Mouse (Mus musculus) limb, embryonic 10.5 days (tissue): ENCODE results near the gene Acer1. TPM values are rescaled to one million over a fixed set of nuclear protein-coding genes. Genes with fewer than 3 reads are reported as not detected.

Experiments
- DNase-seq: peaks from one replicate; pipeline ENCODE4 v3.0.0-alpha.2; 2017; ENCODE audit warnings: low spot score
- H3K27ac ChIP-seq: fragments of 300-500 bp; sonication (generic); 2 replicates; pipeline ENCODE4 v1.5.1; 2016; ENCODE audit warnings: mild to moderate bottlenecking
- H3K27me3 ChIP-seq: fragments of 300-500 bp; sonication (generic); 2 replicates; pipeline ENCODE4 v1.6.1; 2016; ENCODE audit warnings: low read depth, mild to moderate bottlenecking; ENCODE audit not compliant: poor library complexity, severe bottlenecking
- H3K36me3 ChIP-seq: fragments of 300-500 bp; sonication (generic); 2 replicates; pipeline ENCODE4 v1.6.1; 2016; ENCODE audit warnings: mild to moderate bottlenecking, moderate library complexity
- H3K4me1 ChIP-seq: fragments of 300-500 bp; sonication (generic); 2 replicates; pipeline ENCODE4 v1.6.1; 2016
- H3K4me3 ChIP-seq: fragments of 300-500 bp; sonication (generic); 2 replicates; pipeline ENCODE4 v1.5.1; 2016; ENCODE audit warnings: mild to moderate bottlenecking, moderate library complexity
- H3K9me3 ChIP-seq: fragments of 300-500 bp; sonication (generic); replicated peaks from 2 replicates; pipeline ENCODE4 v1.6.1; 2016; ENCODE audit warnings: mild to moderate bottlenecking
- WGBS: fragments of 180-500 bp; shearing (Covaris S2); methylation state at CpG from one replicate; pipeline ENCODE4 v1.1.7; 2016; 5-methylcytosine and 5-hydroxymethylcytosine counted together
- polyA plus RNA-seq: library from polyadenylated mRNA; unstranded; fragments of >200 nt; fragmentation: Nextera tagmentation; extraction: Ambion mirVana; gene quantifications from 2 replicates; pipeline ENCODE4 v1.2.1, GENCODE M21; 2016

Acer1 gene
- polyA plus RNA-seq, 1 experiment from 2014 or later, result not detected

- Histone ChIP-seq H3K27ac (no peak overlapping the region), H3K36me3 (no peaks in the 10 kb centered on the region), H3K4me1 (0 out of 2 replicates have a peak, but pooled peaks cover 3% of the 10 kb centered on the region), H3K9me3 (no peaks in the 10 kb centered on the region), H3K27me3 (no peaks in the 10 kb centered on the region), H3K4me3 (no peak overlapping the region)
- DNase-seq, result no peak
- WGBS, result 73% methylated on average over 4 of the region's 4 CpGs
Observed at GRCm38 (mm10) chr17:56958667-56959066, 23.3 kb downstream of the Acer1 start.

- DNase-seq, result peak; percentile 23
- no peak overlapping the region for H3K4me3 ChIP-seq
- 34% methylated on average over 11 of the region's 11 CpGs for WGBS
- H3K9me3 ChIP-seq, result no peaks in the 10 kb centered on the region
- H3K27me3 ChIP-seq, result no peaks in the 10 kb centered on the region
- 0 out of 2 replicates have a peak, but pooled peaks cover 3% of the 10 kb centered on the region for H3K4me1 ChIP-seq
- H3K27ac ChIP-seq, result no peak overlapping the region
- H3K36me3 ChIP-seq, result no peaks in the 10 kb centered on the region
Observed at GRCm38 (mm10) chr17:56957763-56958429, 24.0 kb downstream of the Acer1 start.

GRCm38 (mm10) chr17:56954871-56955270, 27.1 kb downstream of the Acer1 start:
- 89% methylated on average over 7 of the region's 7 CpGs for whole genome bisulfite sequencing
- Histone ChIP-seq H3K4me1 (0 out of 2 replicates have a peak, but pooled peaks cover 3% of the 10 kb centered on the region), H3K27ac (no peak overlapping the region), H3K27me3 (no peaks in the 10 kb centered on the region), H3K36me3 (no peaks in the 10 kb centered on the region), H3K4me3 (no peak overlapping the region), H3K9me3 (no peaks in the 10 kb centered on the region)
- peak; percentile 24 for DNase-seq

GRCm38 (mm10) chr17:56952639-56953038, 29.3 kb downstream of the Acer1 start:
- Histone ChIP-seq H3K27me3 (no peaks in the 10 kb centered on the region), H3K4me1 (no peaks in the 10 kb centered on the region), H3K4me3 (no peak overlapping the region), H3K27ac (no peak overlapping the region), H3K36me3 (no peaks in the 10 kb centered on the region), H3K9me3 (no peaks in the 10 kb centered on the region)
- peak; percentile 12 for DNase-seq
- WGBS, result 82% methylated on average over 1 of the region's 1 CpGs

GRCm38 (mm10) chr17:56950915-56951314, 31.0 kb downstream of the Acer1 start:
- no peak overlapping the region for H3K27ac ChIP-seq
- H3K4me1 ChIP-seq, result no peaks in the 10 kb centered on the region
- peak; percentile 61 for DNase-seq
- H3K9me3 ChIP-seq, result no peaks in the 10 kb centered on the region
- no peaks in the 10 kb centered on the region for H3K27me3 ChIP-seq
- no peaks in the 10 kb centered on the region for H3K36me3 ChIP-seq
- H3K4me3 ChIP-seq, result no peak overlapping the region
- 12% methylated on average over 3 of the region's 3 CpGs for WGBS

GRCm38 (mm10) chr17:56938751-56939150, 43.2 kb downstream of the Acer1 start:
- Histone ChIP-seq H3K27ac (no peak overlapping the region), H3K4me3 (no peak overlapping the region)
- 84% methylated on average over 4 of the region's 4 CpGs for WGBS

GRCm38 (mm10) chr17:56936731-56937130, 45.2 kb downstream of the Acer1 start:
- no peak for DNase-seq
- no peak overlapping the region for H3K4me3 ChIP-seq
- no peaks in the 10 kb centered on the region for H3K9me3 ChIP-seq
- H3K4me1 ChIP-seq, result peaks cover 31% of the 10 kb centered on the region
- WGBS, result 96% methylated on average over 7 of the region's 7 CpGs
- peaks cover 23% of the 10 kb centered on the region for H3K36me3 ChIP-seq
- 0 out of 2 replicates have a peak, but pooled peaks cover 6% of the 10 kb centered on the region for H3K27me3 ChIP-seq
- no peak overlapping the region for H3K27ac ChIP-seq

More at GRCm38 (mm10) chr17:56938751-56939150, 43.2 kb downstream of the Acer1 start:
- Histone ChIP-seq H3K27me3 (0 out of 2 replicates have a peak, but pooled peaks cover 6% of the 10 kb centered on the region), H3K4me1 (peaks cover 14% of the 10 kb centered on the region), H3K36me3 (peaks cover 4% of the 10 kb centered on the region), H3K9me3 (no peaks in the 10 kb centered on the region)
- DNase-seq, result no peak

GRCm38 (mm10) chr17:56935363-56936131, 46.4 kb downstream of the Acer1 start, which contains the start of gene Mllt1:
Mllt1 (minus strand) TSS chr17:56935415.
- Histone ChIP-seq H3K9me3 (no peaks in the 10 kb centered on the region), H3K4me3 (peak within 1 kb of the TSS; percentile 94)
- peak; percentile 100 for DNase-seq

GRCm38 (mm10) chr17:56934545-56935330, 47.2 kb downstream of the Acer1 start:
- Histone ChIP-seq H3K27ac (peak overlapping the region; percentile 98), H3K4me3 (peak overlapping the region; percentile 94), H3K27me3 (0 out of 2 replicates have a peak, but pooled peaks cover 6% of the 10 kb centered on the region), H3K4me1 (peaks cover 31% of the 10 kb centered on the region), H3K36me3 (peaks cover 39% of the 10 kb centered on the region), H3K9me3 (no peaks in the 10 kb centered on the region)
- 2% methylated on average over 45 of the region's 45 CpGs for WGBS
- DNase-seq, result peak; percentile 71

More at GRCm38 (mm10) chr17:56935363-56936131, 46.4 kb downstream of the Acer1 start, which contains the start of gene Mllt1:
- WGBS, result 3% methylated on average over 76 of the region's 76 CpGs
- Histone ChIP-seq H3K27ac (peak within 1 kb of the TSS; percentile 98), H3K4me1 (peaks cover 31% of the 10 kb centered on the region), H3K36me3 (peaks cover 31% of the 10 kb centered on the region), H3K27me3 (0 out of 2 replicates have a peak, but pooled peaks cover 6% of the 10 kb centered on the region)

- peak overlapping the region; percentile 94 for H3K4me3 ChIP-seq
- peaks cover 31% of the 10 kb centered on the region for H3K4me1 ChIP-seq
- H3K36me3 ChIP-seq, result peaks cover 52% of the 10 kb centered on the region
- DNase-seq, result no peak
- H3K27me3 ChIP-seq, result 0 out of 2 replicates have a peak, but pooled peaks cover 6% of the 10 kb centered on the region
- H3K27ac ChIP-seq, result no peak overlapping the region
- no peaks in the 10 kb centered on the region for H3K9me3 ChIP-seq
- 98% methylated on average over 2 of the region's 2 CpGs for WGBS
Observed at GRCm38 (mm10) chr17:56933395-56933794, 48.5 kb downstream of the Acer1 start.

GRCm38 (mm10) chr17:56930026-56930425, 51.9 kb downstream of the Acer1 start:
- Histone ChIP-seq H3K27ac (no peak overlapping the region), H3K27me3 (no peaks in the 10 kb centered on the region), H3K9me3 (no peaks in the 10 kb centered on the region), H3K4me3 (no peak overlapping the region), H3K4me1 (peaks cover 26% of the 10 kb centered on the region), H3K36me3 (peaks cover 83% of the 10 kb centered on the region)
- 91% methylated on average over 8 of the region's 8 CpGs for WGBS
- no peak for DNase-seq

- 81% methylated on average over 1 of the region's 1 CpGs for WGBS
- peaks cover 88% of the 10 kb centered on the region for H3K36me3 ChIP-seq
- no peak for DNase-seq
- H3K9me3 ChIP-seq, result no peaks in the 10 kb centered on the region
- H3K27me3 ChIP-seq, result no peaks in the 10 kb centered on the region
- no peak overlapping the region for H3K27ac ChIP-seq
- peaks cover 24% of the 10 kb centered on the region for H3K4me1 ChIP-seq
- no peak overlapping the region for H3K4me3 ChIP-seq
Observed at GRCm38 (mm10) chr17:56929530-56929929, 52.4 kb downstream of the Acer1 start.
